Mouse (Mus musculus): ENCODE measurements around the gene Sptbn2.

DNA sequence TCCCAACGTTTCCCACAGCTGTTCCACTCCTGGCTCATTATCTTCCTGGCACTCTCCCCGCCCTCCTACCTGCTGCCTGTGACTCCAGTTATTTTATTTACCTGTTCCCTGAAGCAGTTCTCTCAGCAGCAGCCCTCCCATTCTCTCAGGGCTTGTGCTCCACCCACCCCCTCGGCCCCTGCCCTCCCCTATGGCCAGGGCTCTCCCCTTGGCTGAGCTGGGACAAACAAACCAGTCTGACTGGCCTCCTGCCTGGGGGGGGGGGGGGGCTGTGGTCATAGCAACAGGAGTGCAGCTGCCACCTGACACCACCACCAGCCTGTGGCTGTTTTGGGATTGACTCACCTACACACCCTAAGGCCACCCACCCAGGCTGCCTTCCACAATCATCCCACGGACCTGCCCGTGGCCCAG, 8.4 kb downstream of the Sptbn2 start:
- no peak for TF ChIP-seq CTCF (IDR thresholded peaks at IDR 0.05)
- no peak for TF ChIP-seq EP300 (IDR thresholded peaks at IDR 0.05; ENCODE audit: insufficient read depth, low read depth, low read length)
